Mouse (Mus musculus) stomach, postnatal 0 days (tissue): Measurements from ENCODE around the gene Jun.

Experiments used
- CTCF ChIP-seq: IDR thresholded peaks from 2 replicates; pipeline ENCODE4 v1.5.1; 2016; ENCODE audit warnings: antibody characterized with exemption, low read depth, mild to moderate bottlenecking, moderate library complexity
- EP300 ChIP-seq: optimal IDR thresholded peaks from 2 replicates; pipeline ENCODE3; 2016; ENCODE audit warnings: antibody characterized with exemption

DNA sequence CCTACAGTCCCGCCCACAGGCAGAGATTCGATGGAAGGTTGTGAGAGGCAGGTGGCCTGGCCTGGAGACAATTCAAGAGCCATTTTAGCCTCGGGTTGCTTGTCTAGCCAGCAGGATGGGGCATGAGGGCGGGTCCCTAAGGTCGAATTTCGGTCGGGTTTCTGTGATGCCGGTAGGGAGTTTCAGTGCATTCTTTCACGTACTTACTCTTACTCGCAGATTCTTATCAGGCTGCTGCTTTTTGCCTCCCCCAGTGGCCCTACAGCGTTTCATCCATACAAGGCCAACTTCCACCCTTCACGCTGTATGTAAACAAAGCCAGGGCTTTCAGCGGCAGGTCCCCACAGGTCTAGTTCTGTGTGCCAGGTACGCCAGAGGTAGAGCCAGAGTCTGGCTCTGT is 24.3 kb upstream of the Jun start:
- TF ChIP-seq CTCF (no peak), EP300 (peak; percentile 74)
